Mouse (Mus musculus) right cerebral cortex, postnatal 14 days (tissue): ENCODE results near the gene Hsd11b1.
"Not testable (repeated sequence)": the region's sequence is repeated elsewhere in the genome, so short reads cannot be mapped to it uniquely, and the experiment has no call there.

Experiments
- DNase-seq: peaks from one replicate; pipeline ENCODE4 v3.0.0; 2022

Gene Hsd11b1

GRCm38 (mm10) chr1:193263955-193264598 lies at the start of gene Hsd11b1:
Hsd11b1 (minus strand) TSS chr1:193264075.
- no peak for DNase-seq

DNA sequence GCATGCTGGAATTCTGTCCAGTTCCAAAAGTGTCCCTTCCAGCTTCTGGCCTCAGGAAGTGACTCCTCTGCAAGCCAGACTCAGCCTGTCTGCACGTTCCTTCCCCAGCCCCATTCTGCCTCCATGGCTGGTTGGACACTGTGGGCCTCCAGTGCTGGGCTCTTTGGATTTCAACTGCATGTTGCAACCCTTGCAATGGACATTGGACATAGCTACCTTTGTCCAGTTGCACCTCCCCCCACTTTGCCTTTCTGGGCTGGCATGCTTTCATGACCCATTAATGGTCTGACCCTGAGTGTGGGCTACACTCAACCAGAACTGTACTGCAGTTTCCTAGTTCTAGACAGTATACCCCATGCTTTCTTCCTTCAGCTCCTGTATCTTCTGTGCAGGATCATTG lies 47.7 kb upstream of the Hsd11b1 start:
- DNase-seq = no peak

DNA sequence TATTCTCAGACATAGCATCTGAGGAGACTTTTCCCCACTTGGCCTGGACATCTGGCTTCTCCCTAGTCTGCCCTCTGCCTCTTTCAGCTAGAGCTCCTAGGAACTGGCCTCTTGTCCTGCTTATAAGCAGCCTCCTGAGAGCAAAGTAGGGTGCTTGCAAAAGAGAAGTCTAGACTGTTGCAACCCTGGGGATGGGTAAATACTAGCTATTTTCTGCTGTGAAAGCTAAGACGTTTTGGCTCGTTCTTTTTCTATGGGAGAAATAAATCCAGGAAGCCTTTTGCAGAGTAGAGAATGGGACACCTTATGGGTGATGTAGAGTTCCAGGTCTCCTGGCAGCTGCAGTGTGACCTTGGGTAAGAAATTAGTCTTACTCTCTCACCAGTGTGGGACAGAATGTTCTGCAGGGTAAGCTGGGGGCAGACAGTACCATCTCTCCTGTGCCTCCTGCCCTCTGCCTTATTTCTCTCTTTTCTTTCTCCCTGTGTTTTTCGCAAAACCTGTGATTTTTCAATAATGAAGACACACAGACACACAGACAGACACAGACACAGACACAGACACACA lies 46.7 kb upstream of the Hsd11b1 start:
- DNase-seq = no peak

GRCm38 (mm10) chr1:193309785-193310518 lies 46.1 kb upstream of the Hsd11b1 start:
- no peak for DNase-seq

- no peak for DNase-seq
These were observed 43.0 kb upstream of the Hsd11b1 start for GRCm38 (mm10) chr1:193306832-193307231.

DNA sequence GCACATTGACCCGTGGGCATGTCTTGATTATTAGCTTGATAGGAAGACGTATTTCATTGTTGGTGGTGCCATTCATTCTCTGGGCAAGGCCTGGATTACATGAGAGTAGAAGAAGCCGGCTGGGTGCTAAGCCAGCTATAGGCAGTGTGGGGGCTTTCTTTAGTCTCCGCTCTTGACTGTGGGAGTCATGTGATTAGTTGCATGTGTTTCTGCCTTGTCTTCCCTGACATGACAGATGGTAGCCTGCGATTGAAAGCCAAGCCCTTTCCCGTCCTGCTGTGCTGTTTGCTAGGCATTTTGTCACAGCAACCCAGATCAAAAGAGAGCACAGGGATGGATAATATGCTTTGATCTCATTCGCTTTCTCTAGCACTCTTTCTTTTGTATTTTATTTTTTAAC lies 41.5 kb upstream of the Hsd11b1 start:
- no peak for DNase-seq

DNA sequence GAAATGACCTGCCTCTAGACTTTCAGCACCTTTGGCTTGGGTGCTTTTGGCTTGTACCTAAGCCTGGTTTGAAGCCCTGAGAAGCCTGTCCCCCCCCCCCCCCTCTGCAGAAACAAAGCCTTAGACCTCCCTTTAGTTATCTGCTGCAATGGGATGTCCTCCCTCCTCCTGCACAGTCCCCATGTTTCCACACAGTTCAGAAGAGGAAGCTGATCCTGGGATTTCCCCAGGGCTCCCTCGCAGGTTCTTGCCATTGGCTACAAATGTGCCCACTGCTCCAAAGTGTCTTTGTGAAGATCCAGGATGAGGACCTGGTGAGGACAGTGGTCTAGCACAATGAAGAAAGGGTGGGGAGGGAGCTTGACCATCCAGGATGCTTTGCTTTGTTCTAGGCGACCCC lies 39.2 kb upstream of the Hsd11b1 start:
- no peak for DNase-seq

DNA sequence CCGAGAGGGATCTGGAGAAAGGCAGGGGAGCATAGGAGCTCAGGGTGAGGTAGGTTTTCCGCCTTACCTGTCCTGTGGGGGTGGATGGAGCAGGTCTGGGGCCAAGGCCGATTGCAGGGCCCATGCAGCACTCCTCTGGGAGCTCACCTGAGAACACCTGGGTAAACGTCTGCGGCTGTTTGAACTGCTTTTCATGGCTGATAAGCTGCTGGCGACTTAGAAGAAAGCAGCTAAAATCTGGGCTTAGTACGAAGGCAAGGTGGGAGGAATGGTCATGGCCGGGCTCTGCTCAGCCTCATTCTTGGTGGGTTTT lies 38.2 kb upstream of the Hsd11b1 start:
- no peak for DNase-seq

GRCm38 (mm10) chr1:193301216-193302092 lies 37.6 kb upstream of the Hsd11b1 start:
- DNase-seq = no peak

DNA sequence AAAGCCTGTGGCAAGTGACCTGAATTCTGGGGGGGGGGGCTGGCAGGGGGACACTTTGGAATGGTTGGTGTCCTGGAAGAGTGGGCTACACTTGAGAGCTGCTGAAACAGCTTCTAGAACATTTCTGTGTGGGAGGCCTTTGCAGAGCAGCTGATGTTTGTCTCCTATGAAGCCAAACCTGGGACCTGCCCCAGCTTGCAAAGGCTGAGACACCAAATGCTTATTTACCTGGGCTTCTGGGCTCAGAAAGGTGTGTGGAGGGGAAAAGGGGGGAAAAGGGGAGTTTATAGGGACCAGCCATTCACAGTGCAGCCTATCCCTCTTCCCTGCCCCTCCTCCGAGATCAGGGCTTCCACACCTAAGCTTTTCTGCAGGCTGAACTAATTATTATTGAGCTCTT lies 36.1 kb upstream of the Hsd11b1 start:
- no peak for DNase-seq

DNA sequence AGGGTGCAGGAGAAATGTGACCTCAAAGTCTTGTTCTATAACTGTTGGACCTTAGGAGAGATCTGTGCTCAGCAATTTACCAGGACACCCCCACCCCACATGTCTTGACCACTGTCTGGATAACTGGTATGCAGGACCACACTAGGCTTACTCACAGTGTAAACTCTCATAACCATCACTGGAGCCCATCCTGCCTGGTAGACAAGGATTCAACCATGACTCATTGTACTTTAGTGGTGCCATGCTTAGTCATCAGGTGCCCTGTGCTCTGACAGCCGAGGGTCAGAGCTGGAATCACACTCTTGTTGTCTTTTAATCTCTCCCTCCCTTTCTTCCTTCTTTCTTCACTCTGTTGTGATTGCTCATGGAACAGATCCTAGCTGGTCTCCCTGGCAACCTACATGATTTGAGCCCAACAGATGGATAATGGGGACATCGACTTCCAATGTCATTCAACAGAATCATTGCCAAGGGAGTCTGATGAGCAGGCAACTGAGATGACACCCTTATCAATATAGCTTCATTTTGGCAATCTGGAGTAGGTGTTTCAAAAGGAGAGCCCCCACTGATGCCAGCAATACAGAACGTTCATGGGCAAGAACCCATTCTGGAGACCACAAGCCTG lies 34.4 kb upstream of the Hsd11b1 start:
- DNase-seq = no peak

DNA sequence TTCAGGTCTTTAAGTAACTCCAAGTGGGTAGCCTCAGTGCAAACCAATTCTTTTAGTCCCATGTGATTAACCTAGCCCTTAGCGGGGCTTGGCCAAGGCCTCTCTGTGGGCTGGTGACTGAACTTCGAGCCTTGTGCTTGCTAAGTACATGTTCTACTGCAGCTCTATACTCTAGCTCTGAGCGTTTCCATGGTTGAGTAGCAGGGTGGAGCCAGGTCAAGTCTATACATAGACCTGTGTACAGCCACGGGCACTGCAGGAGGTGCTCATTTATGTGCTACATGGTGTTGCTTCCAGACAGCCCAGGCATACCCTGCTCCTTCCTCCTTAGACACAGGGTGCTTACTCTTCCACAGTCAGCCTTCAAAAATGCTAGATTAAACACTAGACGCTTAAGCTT lies 32.0 kb upstream of the Hsd11b1 start:
- no peak for DNase-seq

GRCm38 (mm10) chr1:193293926-193294325 lies 30.1 kb upstream of the Hsd11b1 start:
- DNase-seq = no peak

- no peak for DNase-seq
These were observed 29.2 kb upstream of the Hsd11b1 start for GRCm38 (mm10) chr1:193293039-193293438.

DNA sequence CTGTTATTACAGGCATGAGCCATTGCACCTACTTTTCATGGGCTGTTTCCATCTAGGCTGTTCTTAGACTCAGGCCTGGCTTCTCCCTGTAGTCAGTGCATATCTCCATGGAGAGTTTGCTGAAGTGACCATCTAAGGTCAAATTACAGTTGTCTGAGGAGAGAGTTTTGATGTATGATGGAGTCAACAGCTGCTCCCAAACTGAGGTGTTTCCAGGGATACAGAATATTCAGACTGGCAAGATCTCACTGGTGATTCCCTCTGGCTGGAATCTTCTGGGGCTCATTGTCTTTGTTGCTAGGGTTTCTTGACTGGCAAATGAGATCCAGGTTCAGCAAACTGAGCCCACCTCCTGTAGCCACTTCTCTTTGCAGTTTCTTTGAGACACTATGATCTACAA lies 26.8 kb upstream of the Hsd11b1 start:
- DNase-seq = no peak

- DNase-seq = no peak
These were observed 26.0 kb upstream of the Hsd11b1 start for GRCm38 (mm10) chr1:193289914-193290313.

- DNase-seq = no peak
These were observed 25.2 kb upstream of the Hsd11b1 start for GRCm38 (mm10) chr1:193289076-193289475.

DNA sequence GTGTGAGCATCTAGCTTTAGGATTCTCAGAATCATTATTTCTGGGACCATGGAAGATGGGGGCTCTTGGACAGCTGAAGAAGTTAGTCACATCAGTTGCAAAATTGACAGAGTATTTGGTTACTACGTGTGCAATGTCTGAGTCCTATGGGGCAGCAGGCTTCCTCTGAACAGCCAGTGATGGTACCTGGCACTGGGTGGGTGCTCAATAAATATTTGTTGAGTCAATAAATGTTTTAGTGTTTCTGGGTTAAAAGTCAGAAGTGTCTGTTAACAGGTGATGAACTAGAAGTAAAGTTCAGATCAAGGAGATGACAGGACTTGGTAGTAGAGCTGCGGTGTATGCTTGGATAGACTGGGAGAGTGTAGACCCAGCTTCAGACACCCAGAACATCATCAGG lies 23.7 kb upstream of the Hsd11b1 start:
- no peak for DNase-seq

GRCm38 (mm10) chr1:193285766-193286325 lies 22.0 kb upstream of the Hsd11b1 start:
- not testable (repeated sequence) for DNase-seq

- DNase-seq = no peak
These were observed 20.4 kb upstream of the Hsd11b1 start for GRCm38 (mm10) chr1:193284228-193284779.

DNA sequence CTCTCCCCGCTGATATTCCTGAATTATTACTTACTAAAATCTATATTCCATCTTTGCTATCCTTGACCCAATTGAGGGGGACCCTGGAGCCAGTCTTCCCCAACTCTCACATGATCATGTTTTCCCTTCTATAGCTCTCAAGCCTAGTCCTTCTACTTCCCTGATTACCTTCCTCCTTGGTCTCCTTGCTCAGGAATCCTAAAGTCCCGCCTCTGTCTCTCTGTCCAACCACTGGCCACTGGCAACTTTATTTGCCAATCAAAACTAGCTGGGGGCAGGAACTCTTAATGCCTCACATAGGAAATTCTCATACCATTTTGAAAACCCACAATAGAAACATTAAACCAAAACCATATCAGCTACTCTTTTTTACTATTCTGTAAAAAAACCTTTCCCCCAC lies 17.5 kb upstream of the Hsd11b1 start:
- DNase-seq = no peak

- DNase-seq = no peak
These were observed 15.6 kb upstream of the Hsd11b1 start for GRCm38 (mm10) chr1:193279492-193279891.
